Mouse (Mus musculus): ENCODE measurements around the gene Slc47a1. TPM values are rescaled to one million over a fixed set of nuclear protein-coding genes. Genes with fewer than 3 reads are reported as not detected.
A peak's percentile ranks its signal among the peaks of the same experiment; 100 is the strongest.
"Not testable (repeated sequence)": the region's sequence is repeated elsewhere in the genome, so short reads cannot be mapped to it uniquely, and the experiment has no call there.

The Slc47a1 gene
- total RNA-seq, 2 experiments from 2014 or later, result 13.4 to 24.4 TPM

- DNase-seq, result peak; percentile 90
- intact Hi-C loops (cut with DNase I), result no loop called here
- Histone ChIP-seq H3K27ac (peak overlapping the region; percentile 99), H3K4me3 (peak overlapping the region; percentile 78)
- TF ChIP-seq CTCF (IDR thresholded peaks at IDR 0.05), result no peak
Observed at GRCm38 (mm10) chr11:61408184-61409027, 30.3 kb upstream of the Slc47a1 start.

- Histone ChIP-seq H3K27ac (peak overlapping the region; percentile 99), H3K4me3 (peak overlapping the region; percentile 78)
- intact Hi-C loops (cut with DNase I), result no loop called here
- peak; percentile 92 for DNase-seq
- TF ChIP-seq CTCF (IDR thresholded peaks at IDR 0.05), result peak; percentile 58
Observed at GRCm38 (mm10) chr11:61407638-61408183, 29.6 kb upstream of the Slc47a1 start.

GRCm38 (mm10) chr11:61401794-61402193 is 23.6 kb upstream of the Slc47a1 start:
- peak overlapping the region; percentile 96 for H3K27ac ChIP-seq
- intact Hi-C loops (cut with DNase I), result no loop called here
- no peak for TF ChIP-seq CTCF (IDR thresholded peaks at IDR 0.05)
- DNase-seq, result no peak
- peak overlapping the region; percentile 61 for H3K4me3 ChIP-seq

GRCm38 (mm10) chr11:61400681-61401346 is 22.7 kb upstream of the Slc47a1 start:
- intact Hi-C loops (cut with DNase I), result no loop called here
- peak; percentile 82 for DNase-seq
- TF ChIP-seq CTCF (IDR thresholded peaks at IDR 0.05), result no peak
- Histone ChIP-seq H3K4me3 (peak overlapping the region; percentile 61), H3K27ac (peak overlapping the region; percentile 96)

- not testable (repeated sequence) for H3K4me3 ChIP-seq, H3K27ac ChIP-seq, DNase-seq
- intact Hi-C loops (cut with DNase I), result loop anchor here (2.0 kb wide), 1 partner anchor 19 kb away; the partner anchor contains the start of gene Slc47a1
Observed at GRCm38 (mm10) chr11:61397423-61398043, 19.4 kb upstream of the Slc47a1 start.

- intact Hi-C loops (cut with DNase I), result loop anchor here (2.0 kb wide), 1 partner anchor 196 kb away; no protein-coding TSS in a partner anchor
- DNase-seq, result no peak
- TF ChIP-seq CTCF (IDR thresholded peaks at IDR 0.05), result no peak
- H3K4me3 ChIP-seq, result no peak overlapping the region
- no peak overlapping the region for H3K27ac ChIP-seq
Observed at GRCm38 (mm10) chr11:61388936-61389335, 10.8 kb upstream of the Slc47a1 start.

- intact Hi-C loops (cut with DNase I), result loop anchor here (2.0 kb wide), 1 partner anchor 195 kb away; no protein-coding TSS in a partner anchor
- H3K27ac ChIP-seq, result no peak overlapping the region
- peak; percentile 51 for DNase-seq
- H3K4me3 ChIP-seq, result no peak overlapping the region
- peak; percentile 58 for TF ChIP-seq CTCF (IDR thresholded peaks at IDR 0.05)
Observed at GRCm38 (mm10) chr11:61388012-61388411, 9.9 kb upstream of the Slc47a1 start.

- no peak overlapping the region for H3K4me3 ChIP-seq
- intact Hi-C loops (cut with DNase I), result no loop called here
- no peak overlapping the region for H3K27ac ChIP-seq
- no peak for DNase-seq
- TF ChIP-seq CTCF (IDR thresholded peaks at IDR 0.05), result no peak
Observed at GRCm38 (mm10) chr11:61387233-61387632, 9.1 kb upstream of the Slc47a1 start.

GRCm38 (mm10) chr11:61385725-61386124 is 7.6 kb upstream of the Slc47a1 start:
- no peak for TF ChIP-seq CTCF (IDR thresholded peaks at IDR 0.05)
- no peak for DNase-seq
- intact Hi-C loops (cut with DNase I), result loop anchor here (1.0 to 2.0 kb wide), 2 partner anchors 35 to 65 kb away; no protein-coding TSS in a partner anchor
- Histone ChIP-seq H3K4me3 (no peak overlapping the region), H3K27ac (no peak overlapping the region)

- no peak for TF ChIP-seq CTCF (IDR thresholded peaks at IDR 0.05)
- Histone ChIP-seq H3K4me3 (no peak overlapping the region), H3K27ac (no peak overlapping the region)
- no peak for DNase-seq
- intact Hi-C loops (cut with DNase I), result no loop called here
Observed at GRCm38 (mm10) chr11:61381272-61381671, 3.1 kb upstream of the Slc47a1 start.

GRCm38 (mm10) chr11:61378651-61379050 is 506 bp upstream of the Slc47a1 start:
- Histone ChIP-seq H3K4me3 (no peak overlapping the region), H3K27ac (no peak overlapping the region)
- intact Hi-C loops (cut with DNase I), result loop anchor here (2.0 kb wide), 1 partner anchor 20 kb away; no protein-coding TSS in a partner anchor
- no peak for TF ChIP-seq CTCF (IDR thresholded peaks at IDR 0.05)
- no peak for DNase-seq

GRCm38 (mm10) chr11:61368668-61369067 is 9.5 kb downstream of the Slc47a1 start:
- TF ChIP-seq CTCF (IDR thresholded peaks at IDR 0.05), result no peak
- no peak for DNase-seq
- Histone ChIP-seq H3K27ac (no peak overlapping the region), H3K4me3 (no peak overlapping the region)
- intact Hi-C loops (cut with DNase I), result no loop called here
